Mouse (Mus musculus) monocyte, adult 2 months (primary cell): Measurements from ENCODE around the gene Yap1.
A peak's percentile ranks its signal among the peaks of the same experiment; 100 is the strongest.
"Not testable (repeated sequence)": the region's sequence is repeated elsewhere in the genome, so short reads cannot be mapped to it uniquely, and the experiment has no call there.

Source experiments
- DNase-seq, 2 experiments: peaks; one replicate each; pipeline ENCODE4 v3.0.0; 2022; ENCODE audit warnings: low spot score in 2 of 2, low read depth in 1 of 2

The Yap1 gene

DNA sequence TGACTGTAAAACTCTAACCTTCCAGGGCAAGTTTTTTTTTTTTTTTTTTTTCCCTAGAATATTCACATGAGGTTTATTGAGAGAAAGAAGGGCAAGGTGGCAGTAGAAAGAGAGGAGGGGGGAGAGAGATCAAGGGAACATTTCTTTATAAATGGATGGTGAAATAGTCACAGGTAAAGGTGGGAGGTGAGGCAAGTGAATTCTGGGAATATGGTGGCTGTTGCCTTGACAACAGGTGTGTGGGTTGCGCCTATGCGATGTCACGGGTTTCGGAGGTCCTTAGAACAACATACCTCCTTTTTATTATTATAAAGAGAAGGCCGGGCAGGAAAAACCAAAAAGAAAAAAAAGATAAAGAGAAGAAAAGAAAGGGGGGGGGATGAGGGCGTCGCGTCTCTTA, 89.5 kb downstream of the Yap1 start:
- no peak for DNase-seq

DNA sequence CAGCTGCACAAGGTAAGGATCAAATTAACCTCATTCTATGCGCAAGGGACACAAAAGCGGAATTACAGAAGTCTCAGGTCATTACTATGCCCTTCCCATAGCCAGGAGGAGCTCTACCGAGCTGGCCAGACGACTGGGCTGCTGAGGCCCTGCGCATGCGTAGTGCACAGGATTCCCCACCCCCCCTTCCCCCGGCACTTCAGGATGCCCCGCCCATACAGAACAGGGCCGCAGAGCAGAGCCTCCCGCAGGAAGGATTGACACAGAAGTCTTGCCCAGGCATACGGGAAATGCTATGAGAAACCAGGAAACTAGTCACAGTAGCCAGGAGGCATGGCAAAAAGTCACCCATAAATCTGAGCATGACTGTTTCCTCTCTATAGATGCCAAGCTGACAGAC, 89.9 kb downstream of the Yap1 start:
- no peak for DNase-seq

DNA sequence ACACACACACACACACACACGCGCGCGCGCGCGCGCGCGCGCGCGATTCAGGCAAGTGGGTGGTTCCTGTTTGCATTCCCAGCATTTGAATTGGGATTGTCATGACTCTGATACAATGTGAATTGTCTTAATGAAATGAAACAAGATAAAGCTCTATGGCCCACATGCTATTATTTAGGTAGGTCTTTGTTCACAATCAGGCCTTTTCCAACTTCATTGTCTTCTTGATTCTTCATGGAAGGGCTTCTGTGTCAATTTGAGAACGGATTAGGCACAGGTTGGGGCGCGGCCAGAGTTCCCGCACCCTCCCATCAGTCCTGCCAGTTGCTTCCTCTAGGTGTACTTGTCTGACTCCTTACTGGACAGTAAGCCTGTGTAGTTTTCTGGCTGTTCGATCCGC, 90.4 kb downstream of the Yap1 start:
- no peak for DNase-seq

DNA sequence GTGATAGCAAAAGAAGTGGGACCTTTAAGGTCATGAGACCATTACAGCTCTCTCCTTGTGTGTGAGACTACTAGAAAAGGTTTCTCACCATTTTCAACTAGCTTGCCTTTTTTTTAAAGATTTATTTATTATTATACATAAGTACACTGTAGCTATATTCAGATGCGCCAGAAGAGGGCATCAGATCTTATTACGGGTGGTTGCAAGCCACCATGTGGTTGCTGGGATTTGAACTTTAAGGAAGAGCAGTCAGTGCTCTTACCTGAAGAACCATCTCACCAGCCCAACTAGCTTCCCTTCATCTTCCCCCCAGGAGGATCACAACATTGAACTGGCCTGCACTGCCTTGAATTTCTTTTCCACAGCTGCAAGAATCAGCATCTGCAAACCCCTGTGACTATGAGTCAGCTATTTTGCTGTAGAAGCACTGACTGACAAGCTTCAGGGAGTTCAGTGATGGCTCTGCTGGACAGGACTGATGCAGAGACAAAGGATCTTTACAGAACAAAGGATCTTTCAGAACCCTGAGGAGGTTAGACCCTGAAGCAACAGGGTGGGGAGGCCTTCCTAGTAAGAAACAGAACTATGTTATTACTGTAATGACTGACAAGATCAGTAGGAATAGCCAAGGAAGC, 96.9 kb downstream of the Yap1 start:
- no peak for DNase-seq

DNA sequence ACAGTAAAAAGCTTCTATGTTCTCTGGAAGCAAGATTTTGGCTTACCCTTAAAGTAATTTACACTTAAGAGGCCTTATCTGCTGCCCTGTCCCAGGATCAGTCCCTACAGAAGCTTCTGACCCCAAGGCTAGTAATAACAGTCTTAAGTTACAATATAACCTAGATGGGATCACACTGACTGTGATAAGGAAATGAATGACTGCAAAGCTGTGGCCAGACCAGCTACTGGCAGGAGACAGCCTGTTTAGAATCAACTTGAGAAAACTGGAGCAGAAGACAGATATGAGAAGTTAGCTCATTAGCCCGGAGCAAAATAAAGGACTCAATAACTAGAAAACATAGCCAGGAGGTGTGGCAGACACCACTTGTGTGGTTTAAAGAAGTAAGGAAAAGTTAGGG, 97.8 kb downstream of the Yap1 start:
- no peak for DNase-seq

DNA sequence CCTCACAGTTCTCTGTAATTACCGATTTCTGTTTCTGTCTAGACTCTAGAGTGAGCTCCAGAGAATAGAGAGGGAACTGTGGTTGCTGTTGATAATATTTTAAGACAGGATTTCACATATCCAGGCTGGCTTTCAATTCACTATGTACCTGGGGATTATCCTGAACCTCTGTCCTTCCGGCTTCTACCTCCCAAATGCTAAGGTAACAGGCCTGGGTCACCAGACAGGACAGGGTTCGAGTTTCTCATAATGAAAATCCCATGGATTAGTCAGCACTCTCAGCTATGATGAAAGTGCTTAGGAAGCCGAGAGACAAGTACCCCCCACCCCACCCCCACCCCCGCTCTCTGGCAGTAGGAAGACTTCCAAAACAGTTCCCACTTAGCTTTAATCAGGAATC, 100.6 kb downstream of the Yap1 start:
- DNase-seq: no peak

DNA sequence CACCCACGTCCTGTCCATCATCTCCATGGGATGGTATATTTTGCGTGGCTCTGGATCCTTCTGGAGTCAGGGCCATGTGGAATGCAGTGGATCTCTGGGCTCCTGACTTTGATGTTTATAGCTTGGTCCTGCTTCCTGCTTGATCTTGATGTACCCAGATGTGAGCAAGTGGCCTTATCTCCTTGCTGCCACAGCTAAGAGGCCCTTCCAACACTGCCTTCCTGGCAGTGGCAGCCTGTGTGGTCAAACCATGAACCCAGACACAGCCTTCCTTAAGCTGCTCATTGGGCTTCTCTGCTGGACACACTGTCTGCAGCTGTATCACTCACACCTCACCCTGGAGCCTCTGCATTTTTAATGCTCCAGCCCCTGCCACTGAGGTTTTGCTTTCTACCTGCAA, 101.1 kb downstream of the Yap1 start:
- no peak for DNase-seq

DNA sequence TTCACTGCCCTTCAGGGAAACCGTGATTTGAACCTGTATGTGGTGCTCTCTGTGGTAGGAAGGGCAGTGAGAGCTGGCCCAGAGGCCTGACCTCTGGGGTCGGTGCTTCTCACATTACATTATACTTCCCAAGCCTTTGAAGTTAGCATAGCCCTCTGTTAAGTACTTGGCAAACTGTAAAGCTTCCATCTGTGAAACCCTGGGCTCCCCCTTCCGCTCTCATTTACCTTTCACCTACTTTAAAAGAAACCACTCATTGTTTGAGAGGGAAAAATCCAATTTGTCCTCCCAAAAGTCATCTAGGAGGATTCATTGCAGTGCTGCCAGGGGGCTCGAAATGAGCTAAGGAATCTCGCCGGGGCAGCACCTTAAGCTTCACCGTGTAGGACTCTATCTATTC, 102.1 kb downstream of the Yap1 start:
- DNase-seq: no peak

DNA sequence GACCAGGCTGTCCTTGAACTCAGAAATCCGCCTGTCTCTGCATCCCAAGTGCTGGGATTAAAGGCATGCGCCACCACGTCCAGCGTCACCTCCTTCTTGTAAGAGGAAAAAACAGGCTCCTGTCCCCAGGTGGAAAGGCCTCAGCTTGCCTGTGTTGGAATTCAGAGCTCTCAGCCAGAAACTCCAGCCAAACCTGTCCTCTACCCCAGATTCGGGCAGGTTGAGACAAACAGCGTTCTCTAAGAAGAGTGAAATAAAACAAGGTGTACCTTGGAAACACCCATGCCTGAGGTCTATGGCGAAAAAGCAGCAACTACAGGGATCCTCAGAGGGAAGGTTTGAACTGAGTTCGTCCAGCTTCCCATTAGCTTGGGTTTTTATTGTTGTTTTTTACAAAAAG, 103.4 kb downstream of the Yap1 start:
- no peak for DNase-seq

DNA sequence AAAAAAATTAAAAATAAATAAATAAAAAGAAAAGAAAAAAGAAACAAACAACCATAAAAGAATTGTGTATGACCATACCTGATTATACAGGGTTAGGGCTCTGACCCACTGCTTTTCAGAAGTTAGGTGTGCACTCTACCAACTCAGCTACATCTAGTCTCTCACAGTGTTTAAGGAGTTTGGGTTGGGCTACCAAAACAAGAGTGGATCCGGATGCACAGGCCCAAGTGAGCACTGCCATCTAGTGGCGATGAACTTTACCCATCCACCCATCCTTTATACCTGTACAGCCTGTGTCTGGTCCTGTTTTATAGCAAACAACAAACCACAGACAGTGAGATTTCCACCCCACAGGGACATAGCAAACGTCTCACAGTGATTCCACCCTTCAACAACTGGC, 106.9 kb downstream of the Yap1 start:
- DNase-seq: peak in 1 of 2 experiments; percentile 45

DNA sequence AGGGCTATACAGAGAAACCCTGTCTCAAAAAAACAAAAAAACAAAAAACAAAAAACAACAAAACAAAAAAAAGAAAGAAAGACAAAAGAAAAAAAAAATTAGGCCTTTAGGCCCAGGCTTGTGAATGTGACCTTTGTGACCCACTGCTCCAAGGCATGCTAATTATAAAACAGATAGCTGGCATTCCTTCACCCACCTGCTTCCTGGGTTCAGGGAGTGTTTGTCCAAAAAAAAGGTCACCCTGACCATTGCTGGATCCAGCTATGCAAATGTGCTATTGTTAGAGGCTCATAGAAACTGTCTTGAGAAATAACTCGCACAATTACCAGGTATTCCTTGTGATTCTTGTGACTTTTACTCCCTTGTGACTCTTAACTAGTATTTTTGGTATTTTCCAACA, 112.6 kb downstream of the Yap1 start:
- DNase-seq: not testable (repeated sequence)

DNA sequence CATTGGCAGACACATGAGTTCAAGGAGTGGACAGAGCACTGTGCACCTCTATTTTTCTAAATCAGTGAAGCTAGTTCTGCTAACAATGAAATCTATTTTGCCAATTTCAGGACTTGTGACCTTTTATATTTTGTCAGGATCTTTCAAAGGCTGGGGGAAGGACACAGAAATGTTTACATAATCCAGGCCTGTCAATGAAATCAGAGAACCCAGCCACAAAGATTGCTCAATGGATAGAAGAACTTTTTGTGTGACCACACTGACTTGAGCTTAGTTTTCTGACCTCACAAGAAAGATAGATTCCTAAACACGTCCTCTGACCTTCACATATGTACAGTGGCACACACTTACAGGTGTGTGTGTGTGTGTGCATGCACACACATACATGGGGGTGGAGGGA, 113.2 kb downstream of the Yap1 start:
- DNase-seq: no peak

DNA sequence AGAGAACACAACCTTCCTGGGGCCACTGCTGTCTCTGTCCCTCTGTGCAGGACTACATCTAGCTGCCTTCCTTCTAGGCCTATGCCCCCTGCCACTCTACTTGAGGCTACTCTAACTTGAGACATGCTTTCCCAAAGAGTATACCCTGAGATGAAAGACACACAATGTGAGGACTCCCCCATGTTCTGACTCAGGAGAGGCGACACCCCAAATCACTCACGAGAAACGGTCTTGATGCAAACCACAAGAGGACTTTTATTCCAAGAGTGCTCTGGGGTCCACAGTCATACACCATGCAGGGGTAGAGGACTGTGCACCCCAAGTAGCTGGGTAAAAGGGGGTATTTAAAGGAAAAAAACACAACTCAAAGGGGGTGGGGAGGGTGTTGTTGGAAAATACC, 120.0 kb downstream of the Yap1 start:
- DNase-seq: no peak

DNA sequence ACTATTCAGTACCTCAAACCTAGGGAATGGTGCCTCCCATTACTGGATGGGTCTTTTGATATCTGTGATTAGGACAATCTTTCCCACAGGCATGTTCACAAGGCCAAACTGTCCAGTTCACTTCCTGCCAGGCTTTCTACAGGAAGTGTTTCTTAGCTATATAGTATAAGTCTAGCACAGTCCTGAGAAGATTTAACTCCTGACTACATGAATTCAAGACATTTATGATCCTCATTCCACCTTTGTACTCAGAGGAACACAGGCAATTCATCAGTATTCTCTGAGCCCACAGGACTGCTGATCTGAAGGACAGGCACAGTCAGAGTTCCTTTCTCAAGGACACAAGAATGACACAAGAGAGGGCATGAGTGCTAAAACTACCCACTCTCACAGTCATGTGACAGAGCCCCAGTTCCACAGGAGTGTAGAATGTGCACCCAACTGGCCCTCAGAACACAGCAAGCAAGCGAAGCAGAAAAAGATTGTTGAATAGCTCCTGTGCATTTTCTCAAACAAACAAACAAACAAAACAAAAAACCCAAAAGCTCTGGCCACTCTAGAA, 122.0 kb downstream of the Yap1 start:
- no peak for DNase-seq
